Mouse (Mus musculus): ENCODE measurements around the gene Tspear. TPM values are rescaled to one million over a fixed set of nuclear protein-coding genes. Genes with fewer than 3 reads are reported as not detected.

Tspear gene
- polyA plus RNA-seq, 1 experiment, result 0.04 TPM

GRCm38 (mm10) chr10:77921009-77921408, 234.6 kb downstream of the Tspear start:
- peak in 1 of 2 experiments; percentile 45 for DNase-seq (ENCODE audit: extremely low spot score in 1 of 2, low spot score in 1 of 2)

DNA sequence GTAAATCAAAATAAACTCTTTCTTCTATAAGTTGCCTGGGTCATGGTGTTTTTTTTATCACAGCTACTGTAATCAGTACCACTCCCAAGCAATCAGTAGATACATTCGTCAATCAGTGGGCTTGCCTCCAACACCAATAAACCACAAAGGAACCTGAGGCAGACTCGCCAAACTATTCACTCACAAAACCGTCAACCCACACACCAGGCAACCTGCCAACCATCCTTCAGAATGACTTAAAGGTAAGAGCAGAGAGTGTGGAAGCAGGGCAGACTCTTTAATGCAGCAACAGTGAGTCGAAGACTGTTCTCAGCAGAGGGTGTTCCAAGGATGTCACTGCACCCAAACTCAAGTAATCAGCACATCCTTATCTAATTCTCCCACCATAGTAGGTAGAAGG, 236.3 kb downstream of the Tspear start:
- peak in 1 of 2 experiments; percentile 54 for DNase-seq (ENCODE audit: extremely low spot score in 1 of 2, low spot score in 1 of 2)

DNA sequence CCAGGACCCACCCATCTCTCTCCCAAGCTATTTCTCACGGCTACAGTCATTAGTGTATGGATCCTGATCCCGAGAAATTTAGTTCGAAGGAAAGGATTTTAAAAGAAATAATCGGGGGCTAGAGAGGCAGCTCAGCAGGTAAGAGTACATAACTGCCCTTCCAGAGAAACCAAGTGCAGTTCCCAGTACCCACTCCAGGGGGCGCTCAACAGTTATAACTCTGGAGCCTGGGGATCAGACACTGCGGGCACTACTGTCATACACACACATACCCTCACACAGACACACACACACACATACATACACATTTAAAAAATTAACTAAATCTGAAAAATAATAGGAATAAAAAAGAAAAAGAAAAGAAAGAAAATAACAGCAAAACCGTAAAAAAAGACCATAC, 239.8 kb downstream of the Tspear start:
- peak in 1 of 2 experiments; percentile 81 for DNase-seq (ENCODE audit: extremely low spot score in 1 of 2, low spot score in 1 of 2)

DNA sequence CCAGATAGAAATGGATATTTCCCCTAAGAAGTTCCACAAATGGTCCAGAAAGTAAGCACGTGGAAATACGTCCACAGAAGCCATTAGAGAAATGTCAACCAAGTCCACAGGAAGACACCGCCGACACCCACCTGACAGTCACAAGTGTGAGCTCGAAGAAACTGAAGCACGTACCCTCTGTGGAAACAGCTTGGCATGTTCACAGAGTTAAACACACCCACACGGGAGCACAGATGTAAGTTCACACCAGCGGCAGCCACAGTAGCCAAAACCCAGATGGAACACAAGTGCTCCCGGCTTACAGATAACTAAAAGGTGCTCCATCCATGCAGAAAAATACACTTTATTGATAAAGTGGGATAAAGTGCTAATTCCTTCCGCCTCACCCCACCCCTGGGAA, 241.0 kb downstream of the Tspear start:
- peak in 1 of 2 experiments; percentile 24 for DNase-seq (ENCODE audit: extremely low spot score in 1 of 2, low spot score in 1 of 2)

Other genes with a start within 250 kb of the Tspear start
- gene Fam207a, start 170.8 kb upstream of the Tspear start, polyA plus RNA-seq (2012; rRNA removed), result 43.7 and 44.9 TPM in 2 replicates
- gene Itgb2, start 156.3 kb upstream of the Tspear start, polyA plus RNA-seq (2012; rRNA removed), result 4.5 and 6.8 TPM in 2 replicates
- gene Pttg1ip, start 104.8 kb upstream of the Tspear start, polyA plus RNA-seq (2012; rRNA removed), result 125 and 132 TPM in 2 replicates
- gene Sumo3, start 80.5 kb upstream of the Tspear start, polyA plus RNA-seq (2012; rRNA removed), result 358 and 364 TPM in 2 replicates
- 15.9 and 23.0 TPM in 2 replicates for gene Gm49325, start 80.4 kb upstream of the Tspear start, polyA plus RNA-seq (2012; rRNA removed)
- gene Ube2g2, start 64.3 kb upstream of the Tspear start, polyA plus RNA-seq (2012; rRNA removed), result 47.9 and 51.8 TPM in 2 replicates
- gene Gm19402, start 4.2 kb downstream of the Tspear start, polyA plus RNA-seq (2012; rRNA removed), result not detected in 2 replicates
- not detected in 2 replicates for gene Gm9508, start 10.7 kb downstream of the Tspear start, polyA plus RNA-seq (2012; rRNA removed)
- gene Gm10272, start 20.1 kb downstream of the Tspear start, polyA plus RNA-seq (2012; rRNA removed), result not detected in 2 replicates
- gene Gm10024, start 24.9 kb downstream of the Tspear start, polyA plus RNA-seq (2012; rRNA removed), result not detected in 2 replicates
- not detected in 2 replicates for gene Gm10142, start 29.2 kb downstream of the Tspear start, polyA plus RNA-seq (2012; rRNA removed)
- not detected in 2 replicates for gene Krtap12-1, start 34.0 kb downstream of the Tspear start, polyA plus RNA-seq (2012; rRNA removed)
- gene Gm10100, start 39.9 kb downstream of the Tspear start, polyA plus RNA-seq (2012; rRNA removed), result not detected in 2 replicates
- not detected in 2 replicates for gene Gm18596, start 56.1 kb downstream of the Tspear start, polyA plus RNA-seq (2012; rRNA removed)
- gene Gm9736, start 64.8 kb downstream of the Tspear start, polyA plus RNA-seq (2012; rRNA removed), result not detected in 2 replicates
- gene Gm3233, start 73.1 kb downstream of the Tspear start, polyA plus RNA-seq (2012; rRNA removed), result not detected in 2 replicates
- gene Gm3238, start 84.8 kb downstream of the Tspear start, polyA plus RNA-seq (2012; rRNA removed), result not detected in 2 replicates
- not detected in 2 replicates for gene Gm7138, start 90.4 kb downstream of the Tspear start, polyA plus RNA-seq (2012; rRNA removed)
- gene Gm3250, start 96.0 kb downstream of the Tspear start, polyA plus RNA-seq (2012; rRNA removed), result not detected in 2 replicates
- not detected in 2 replicates for gene Gm7137, start 101.6 kb downstream of the Tspear start, polyA plus RNA-seq (2012; rRNA removed)
- gene Gm9639, start 108.5 kb downstream of the Tspear start, polyA plus RNA-seq (2012; rRNA removed), result not detected in 2 replicates
- not detected in 2 replicates for gene Gm19668, start 112.6 kb downstream of the Tspear start, polyA plus RNA-seq (2012; rRNA removed)
- gene Gm9507, start 125.3 kb downstream of the Tspear start, polyA plus RNA-seq (2012; rRNA removed), result not detected in 2 replicates
- gene Gm2696, start 128.1 kb downstream of the Tspear start, polyA plus RNA-seq (2012; rRNA removed), result not detected in 2 replicates
- not detected in 2 replicates for gene Krtap10-4, start 140.5 kb downstream of the Tspear start, polyA plus RNA-seq (2012; rRNA removed)
- gene Krtap10-10, start 149.4 kb downstream of the Tspear start, polyA plus RNA-seq (2012; rRNA removed), result not detected in 2 replicates
- not detected in 2 replicates for gene Gm36176, start 160.2 kb downstream of the Tspear start, polyA plus RNA-seq (2012; rRNA removed)
- gene Gm10318, start 166.3 kb downstream of the Tspear start, polyA plus RNA-seq (2012; rRNA removed), result not detected in 2 replicates
- gene Gm3285, start 175.4 kb downstream of the Tspear start, polyA plus RNA-seq (2012; rRNA removed), result not detected in 2 replicates
- 5.6 and 6.3 TPM in 2 replicates for gene Lrrc3, start 216.0 kb downstream of the Tspear start, polyA plus RNA-seq (2012; rRNA removed)

All from frontal cortex, adult 2 months (tissue).